Mouse (Mus musculus) A20 (cell line): Measurements from ENCODE around the gene Bnipl.
A peak's percentile ranks its signal among the peaks of the same experiment; 100 is the strongest.

Source experiments
- DNase-seq: peaks from one replicate; pipeline ENCODE4 v3.0.0-alpha.2; 2011; ENCODE audit warnings: low read depth, low spot score

Bnipl gene

DNA sequence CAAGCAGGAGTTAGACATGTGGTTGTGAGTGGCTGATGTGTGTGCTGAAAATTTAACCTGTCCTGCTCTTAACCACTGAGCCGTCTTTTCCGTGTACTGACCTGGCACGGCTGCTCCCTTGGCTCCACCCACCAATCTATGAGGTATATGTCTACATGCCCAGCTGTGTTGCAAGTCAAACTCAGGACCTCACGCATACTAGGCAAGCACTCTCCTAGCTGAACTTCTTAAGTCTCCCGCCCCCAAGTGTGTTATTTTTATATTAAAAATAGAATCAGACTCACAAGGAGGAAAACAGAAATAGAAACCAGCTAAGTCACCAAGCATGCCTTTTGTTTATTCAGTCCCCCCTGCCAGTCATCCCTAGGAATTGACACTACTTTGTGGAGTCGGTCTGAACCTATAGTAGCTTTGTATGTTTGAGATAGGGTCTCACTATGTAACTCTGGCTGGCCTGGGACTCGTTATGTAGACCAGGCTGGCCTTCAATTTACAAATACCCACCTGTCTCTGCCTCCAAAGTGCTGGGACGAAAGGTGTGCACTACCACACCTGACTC, 13.4 kb downstream of the Bnipl start:
- no peak for DNase-seq

DNA sequence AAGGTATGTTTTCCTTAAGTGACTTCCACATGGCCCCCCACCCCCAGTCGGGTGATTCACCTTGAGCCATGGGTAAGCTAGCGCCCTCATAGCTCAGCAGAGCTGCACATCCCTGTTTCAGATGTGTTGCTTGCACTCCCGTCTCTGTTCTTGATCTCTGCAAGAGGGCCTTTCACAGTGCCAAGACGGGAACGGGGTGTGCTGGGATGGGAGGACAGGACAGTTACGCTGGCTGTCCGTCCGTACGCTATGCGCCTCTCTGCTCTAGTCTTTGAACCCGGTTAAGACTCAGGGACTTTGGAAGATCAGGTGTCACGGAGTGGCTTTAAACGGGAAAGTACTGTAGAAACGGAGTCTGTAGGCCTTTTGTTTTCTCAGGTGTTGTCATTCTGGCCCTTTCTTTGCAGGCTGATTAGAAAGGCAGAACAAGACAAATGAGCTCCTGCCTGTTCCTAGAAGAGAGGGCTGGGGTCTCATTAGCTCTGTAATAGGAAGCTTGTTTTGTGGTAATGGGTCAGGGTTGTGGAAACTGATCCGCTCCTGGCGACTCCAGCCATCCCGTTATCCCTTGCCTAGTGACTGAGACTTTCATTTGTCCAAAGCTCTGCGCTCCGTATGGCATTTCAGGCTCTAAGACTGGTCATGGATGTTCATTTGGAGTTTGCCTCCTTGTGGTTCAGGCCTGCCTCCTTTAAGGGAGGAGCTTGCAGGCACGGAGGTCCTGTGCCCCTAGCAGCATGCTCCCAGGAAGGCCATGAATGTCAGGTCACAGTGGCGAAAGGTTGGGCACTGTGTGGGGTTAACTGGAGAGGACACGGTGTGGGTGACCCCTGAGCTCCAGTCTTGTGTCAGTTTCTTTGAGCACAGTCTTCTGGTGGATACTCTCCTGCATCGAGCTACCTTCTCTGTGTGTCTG, 15.3 kb downstream of the Bnipl start:
- no peak for DNase-seq

DNA sequence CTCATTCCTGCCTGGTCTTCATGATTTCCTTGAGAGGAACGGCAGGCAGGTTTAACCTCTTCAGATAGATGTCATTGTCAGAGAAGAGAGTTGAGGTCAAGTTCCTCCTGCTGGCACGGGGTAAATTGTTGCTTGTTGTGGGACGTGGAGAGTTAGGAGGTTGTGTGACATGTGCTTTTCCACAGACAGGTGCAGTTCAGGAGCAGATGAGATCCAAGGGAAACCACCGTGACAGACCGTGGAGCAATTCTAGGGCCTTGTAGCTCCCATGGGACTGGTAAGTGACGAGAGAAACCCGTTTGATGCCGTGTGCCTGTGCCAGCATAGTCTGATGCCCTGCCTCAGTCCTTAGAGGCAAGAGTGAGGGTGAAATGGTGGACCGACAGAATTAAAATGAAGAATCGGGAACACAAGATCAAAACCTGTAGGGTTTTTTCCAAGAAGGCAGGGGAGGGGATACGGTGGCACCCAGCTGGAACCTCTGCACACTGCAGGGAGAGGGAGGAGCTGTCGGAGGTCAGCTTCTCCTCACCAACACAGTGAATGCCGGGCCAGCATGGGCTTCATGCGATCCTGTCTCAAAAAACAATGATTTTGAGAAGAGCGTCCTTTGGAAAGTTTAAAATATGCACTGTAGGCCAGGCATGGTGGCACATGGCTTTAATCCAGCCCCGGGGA, 17.6 kb downstream of the Bnipl start:
- no peak for DNase-seq

DNA sequence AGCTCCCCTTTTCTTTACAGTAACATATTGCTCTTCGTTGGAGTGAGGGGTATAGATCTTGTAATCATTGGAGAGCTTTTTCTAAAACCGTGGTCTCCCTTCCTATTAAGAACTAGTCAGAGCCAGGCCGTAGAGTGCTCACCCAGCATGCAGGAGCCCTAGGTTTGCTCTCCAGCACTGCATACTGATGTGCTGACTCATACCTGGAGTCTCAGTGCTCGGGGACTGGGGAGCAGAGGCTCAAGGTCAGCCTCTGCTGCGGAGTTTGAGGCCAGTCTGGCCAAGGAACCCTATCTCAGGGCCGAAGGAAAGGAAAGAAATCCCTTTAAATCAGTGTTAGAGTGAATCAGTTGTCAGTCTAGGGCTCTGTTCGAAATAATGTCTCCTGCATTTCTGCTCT, 18.2 kb downstream of the Bnipl start:
- DNase-seq: no peak

DNA sequence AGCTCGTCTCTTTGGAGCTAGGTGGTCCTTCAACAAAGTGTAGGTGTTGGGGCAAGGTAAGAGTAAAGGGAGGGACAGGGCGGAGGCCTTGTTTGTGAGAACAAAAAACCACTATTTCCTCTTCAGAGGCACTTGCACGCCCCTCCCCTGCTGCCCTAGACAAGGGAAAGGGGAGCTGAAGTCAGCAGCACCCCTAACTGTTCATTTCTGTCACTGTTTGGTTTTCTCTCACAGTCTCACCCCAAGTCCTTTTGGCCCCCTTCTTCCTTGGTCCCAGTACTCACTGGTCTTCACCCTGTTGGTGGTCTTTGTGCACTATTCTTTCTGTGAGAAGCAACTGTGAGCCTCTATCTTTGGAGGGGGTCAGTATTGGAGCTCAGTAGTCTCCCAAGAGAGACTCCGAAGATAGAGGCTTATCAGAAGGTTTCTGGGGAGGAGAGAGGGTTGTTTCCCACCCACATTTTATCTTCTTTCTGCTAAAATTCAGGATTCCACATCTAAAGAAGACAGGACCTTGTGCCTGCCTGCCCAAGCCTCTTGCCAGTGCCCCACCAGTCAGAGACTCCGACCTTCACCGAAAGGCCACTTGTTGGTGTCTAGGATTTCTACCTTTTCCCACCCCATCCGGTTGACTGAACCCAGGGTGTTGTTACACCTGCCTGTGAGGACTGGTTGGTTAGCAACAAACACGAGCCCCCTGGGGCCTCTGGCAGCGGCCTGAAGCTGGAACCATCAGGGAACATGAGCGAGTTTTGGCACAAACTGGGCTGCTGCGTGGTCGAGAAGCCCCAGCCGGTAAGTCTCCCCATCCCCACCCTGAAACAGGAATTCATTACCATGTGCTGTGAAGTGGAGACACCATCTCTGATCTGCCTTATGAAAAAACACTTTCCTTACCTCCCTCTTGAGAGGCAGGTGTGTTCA, 19.4 kb downstream of the Bnipl start, which contains the start of gene Mllt11:
TSS of gene Mllt11 (minus strand) at position 874 of the 924 bp plus-strand sequence.
- peak; percentile 53 for DNase-seq

DNA sequence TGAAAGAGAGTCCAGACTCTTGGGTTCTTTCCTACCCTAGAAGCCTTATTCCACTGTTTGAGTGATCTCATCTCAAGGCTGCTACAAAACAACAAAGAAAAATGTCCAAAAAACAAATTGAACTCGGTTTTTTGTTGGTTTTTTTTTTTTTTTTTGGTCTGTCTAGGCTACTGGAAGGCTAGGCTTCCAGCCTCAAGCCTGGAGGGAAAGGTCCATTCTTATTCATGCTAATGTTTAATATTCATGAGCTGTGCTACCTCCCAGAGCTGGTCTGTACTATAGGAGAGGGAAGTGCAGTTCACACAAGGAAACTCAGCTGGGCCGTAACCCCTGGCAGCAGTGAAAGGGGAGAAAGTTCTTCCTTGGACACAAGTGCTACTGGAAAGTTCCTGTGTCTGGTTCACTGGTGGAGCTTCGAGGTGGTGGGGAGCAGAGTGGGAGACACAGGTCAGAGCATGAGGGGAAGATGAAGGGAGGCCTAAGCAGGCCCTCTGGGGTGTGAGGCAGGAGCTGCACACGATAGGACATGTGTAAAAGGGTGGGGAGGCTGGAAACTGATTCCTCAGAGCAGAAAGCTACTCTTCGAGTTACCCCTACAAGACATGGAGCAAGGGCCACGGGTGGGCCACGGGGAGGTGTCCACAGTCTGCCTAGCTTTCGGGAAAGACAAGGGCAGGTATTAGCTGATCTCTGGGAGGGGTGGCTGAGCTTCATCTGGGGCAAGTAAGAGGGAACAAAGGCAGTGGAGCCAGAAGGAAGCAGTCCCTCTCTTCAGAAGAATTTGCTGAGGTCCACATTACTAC, 20.3 kb downstream of the Bnipl start:
- peak; percentile 56 for DNase-seq

DNA sequence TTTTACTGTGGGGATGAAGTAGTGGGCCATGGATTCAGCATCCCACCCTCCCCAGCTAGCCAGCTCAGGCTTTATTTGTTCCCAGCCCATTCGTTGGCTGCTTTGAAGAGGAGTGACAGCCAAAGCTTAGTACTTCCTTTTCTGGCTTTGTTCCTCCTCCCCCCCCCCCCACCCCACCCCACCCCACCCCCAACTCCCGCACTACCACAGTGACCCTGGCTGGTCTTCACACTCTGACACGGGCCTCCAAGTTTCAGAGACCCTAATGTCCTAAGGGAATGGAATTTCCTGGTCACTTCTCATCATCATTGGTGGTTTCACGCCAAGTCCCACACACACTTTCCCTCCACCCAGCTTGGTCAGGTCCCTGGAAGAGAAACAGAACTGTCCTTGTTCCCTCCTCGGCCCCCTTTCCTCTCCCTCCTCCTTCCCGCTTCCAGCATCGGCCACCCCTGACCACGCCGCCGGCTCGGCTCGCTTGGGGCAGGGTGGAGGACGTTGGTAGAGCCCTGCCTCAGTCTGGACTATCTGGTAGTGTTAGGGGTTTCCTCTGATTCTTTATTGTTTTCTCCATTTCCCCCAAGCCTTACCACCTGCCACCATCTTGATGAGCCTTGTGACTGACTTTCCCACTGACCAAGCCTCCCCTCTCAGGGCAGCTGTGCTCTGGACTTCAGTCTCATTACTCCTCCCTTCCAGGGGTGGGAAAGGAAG, 21.1 kb downstream of the Bnipl start:
- DNase-seq: peak; percentile 77

DNA sequence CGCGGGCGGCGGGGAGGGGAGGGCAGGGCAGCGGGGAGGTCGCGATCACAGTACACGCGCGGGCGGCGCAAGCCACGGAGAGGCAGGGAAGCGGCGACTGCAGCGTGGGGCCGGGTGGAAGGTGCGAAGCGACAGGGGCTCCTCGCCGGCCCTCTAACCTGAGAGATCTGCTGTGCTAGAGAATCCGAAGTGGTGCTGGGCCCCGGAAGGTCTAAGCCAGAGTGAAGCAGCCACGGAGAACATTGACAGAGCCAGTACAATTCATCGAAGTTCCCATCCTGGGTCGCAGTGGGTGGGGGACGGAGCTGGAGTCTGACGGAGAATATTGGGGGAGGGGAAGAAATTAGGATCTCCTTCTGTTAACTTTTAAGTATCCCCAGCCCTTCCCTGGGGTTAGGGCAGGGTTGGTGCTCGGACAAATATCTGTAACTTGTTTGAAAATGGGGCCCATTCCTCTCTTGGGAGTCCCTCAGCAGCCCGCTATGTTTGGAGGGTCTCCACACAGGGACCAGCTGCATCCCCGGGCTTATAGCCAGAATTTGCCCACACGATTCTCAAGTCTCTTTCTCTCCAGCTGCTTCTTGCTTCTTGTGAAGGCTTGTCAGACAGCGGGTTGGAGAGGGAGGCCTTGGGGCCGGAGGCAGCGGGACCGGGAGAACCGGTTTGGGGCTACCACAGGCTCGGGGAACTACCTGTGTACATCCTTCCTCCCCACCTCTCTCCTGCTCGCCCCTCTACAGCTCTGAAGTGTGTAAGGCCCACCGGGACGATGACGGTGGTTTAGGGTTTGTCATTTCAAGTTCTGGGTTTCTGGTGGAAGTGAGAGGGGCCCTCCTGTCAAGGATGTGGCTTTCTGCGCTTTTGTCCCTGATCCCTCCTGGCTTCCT, 21.9 kb downstream of the Bnipl start:
- peak; percentile 74 for DNase-seq

DNA sequence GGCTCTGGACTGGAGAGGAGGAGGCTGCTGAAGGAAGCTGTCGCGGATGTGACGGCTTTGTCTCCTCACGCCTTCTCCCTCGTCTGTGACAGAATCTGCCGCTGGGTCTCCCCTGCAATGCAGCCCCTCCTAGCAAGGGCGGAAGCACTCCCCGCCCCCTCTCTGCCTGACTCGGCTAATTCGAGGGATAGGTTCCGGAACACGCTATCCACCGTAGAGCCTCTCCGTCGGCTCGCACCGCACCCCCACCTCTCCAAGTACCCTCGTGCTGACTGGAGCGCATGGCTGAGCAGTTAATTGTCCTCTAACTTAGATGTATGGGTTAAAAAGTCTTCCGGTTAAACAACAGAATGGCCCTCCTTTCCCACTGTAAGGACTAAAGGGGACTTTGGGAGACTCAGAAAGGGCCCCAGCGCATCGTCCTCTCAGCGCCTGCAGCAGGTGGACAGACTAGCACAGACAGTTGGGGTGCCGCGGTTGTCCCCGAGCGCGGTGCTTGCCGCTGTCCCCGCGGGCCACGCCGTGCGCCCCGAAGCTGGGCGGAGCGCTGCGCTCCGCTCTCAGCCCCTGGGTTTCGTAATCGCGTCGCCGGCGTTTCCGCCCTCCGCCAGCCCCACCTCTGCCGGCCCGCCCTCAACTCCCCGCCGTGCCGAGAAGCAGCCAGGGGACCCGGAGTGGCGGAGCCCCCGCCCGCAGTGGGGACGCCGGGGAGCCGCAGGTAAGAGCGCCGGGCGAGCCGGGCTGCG, 22.7 kb downstream of the Bnipl start, which contains the start of gene Cdc42se1:
TSS of gene Cdc42se1 (plus strand) at position 585 of the 746 bp plus-strand sequence.
- DNase-seq: peak; percentile 94

DNA sequence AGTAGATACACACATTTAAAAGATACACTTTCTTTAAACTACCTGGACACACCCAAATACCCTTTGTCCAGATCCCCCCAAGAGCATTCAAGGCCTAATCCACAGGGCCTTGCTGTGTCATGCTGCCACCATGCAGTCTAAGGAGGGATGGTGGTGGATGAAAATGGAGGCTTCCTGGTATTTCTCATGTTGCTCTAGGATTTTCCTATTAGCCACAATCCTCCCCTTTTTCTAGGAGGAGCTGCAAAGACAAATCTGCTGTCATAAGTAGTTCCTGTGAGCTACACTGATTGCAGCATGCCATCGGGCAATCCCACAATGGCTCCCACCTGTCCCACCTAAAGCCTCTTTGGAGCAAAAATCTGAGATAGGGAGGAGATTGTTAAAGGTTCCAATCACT, 23.8 kb downstream of the Bnipl start:
- peak; percentile 46 for DNase-seq

DNA sequence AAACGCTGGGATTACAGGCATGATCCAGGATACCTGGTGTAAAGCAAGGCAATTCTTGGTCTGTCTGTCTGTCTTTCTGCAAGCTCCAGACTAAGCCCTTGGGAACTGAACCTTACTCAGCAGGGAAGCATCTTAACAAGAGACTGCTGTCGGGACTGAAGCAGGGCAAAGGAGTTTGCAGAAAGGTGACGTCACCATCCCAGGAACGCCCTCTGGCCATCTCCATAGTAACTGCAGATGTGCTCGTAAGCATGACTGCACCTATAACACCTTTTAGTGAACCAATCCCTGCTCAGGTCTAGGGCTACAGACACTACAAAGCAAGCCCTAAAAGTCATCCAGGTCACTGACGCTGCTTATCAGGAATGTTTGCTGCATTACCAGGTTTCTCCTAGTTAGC, 26.7 kb downstream of the Bnipl start:
- DNase-seq: no peak

DNA sequence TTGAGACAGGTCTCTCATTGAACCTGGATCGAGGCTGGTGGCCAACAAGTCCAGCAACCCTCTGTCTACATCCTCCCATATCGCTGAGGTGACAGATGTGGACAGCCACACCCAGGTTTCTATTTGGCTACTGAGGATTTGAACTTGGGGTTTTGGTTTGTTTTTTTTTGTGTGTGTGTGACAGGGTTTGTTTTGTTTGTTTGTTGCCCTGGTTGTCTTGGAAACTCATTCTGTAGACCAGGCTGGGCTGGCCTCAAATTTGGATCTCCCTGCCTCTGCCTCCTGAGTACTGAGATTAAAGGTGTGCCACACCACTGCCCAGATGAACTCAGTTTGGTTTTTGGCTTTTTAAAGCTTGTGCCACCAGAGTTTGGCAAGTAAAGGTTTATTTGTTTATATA, 28.0 kb downstream of the Bnipl start:
- DNase-seq: no peak

DNA sequence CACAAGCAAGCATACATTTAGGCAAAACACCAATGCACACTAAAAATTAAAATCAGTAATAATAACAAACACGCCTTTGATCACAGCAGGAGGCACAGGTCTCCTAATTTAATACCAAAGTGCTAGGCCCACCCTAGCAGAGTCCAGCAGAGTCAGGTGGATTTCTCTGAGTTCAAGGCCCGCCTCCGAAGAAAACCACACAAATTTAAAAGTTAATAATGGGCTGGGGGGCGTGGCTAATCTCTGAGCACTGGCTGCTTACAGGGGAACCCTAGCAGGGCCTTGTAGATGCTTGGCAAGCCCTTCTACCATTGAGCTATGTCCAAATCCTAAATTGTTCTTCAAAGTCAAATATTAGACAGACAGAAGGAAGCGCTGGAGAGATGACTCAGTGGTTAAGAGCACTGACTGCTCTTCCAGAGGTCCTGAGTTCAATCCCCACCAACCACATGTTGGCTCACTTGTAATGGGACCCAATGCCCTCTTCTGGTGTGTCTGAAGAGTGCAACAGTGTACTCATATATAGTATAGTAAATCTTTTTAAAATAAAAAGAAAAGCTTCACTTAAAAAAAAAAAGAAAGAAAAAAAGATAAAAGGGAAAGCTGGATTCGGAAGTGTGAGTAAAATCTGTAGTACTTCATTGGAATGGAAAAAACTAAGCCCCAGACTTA, 32.4 kb downstream of the Bnipl start:
- peak; percentile 94 for DNase-seq

DNA sequence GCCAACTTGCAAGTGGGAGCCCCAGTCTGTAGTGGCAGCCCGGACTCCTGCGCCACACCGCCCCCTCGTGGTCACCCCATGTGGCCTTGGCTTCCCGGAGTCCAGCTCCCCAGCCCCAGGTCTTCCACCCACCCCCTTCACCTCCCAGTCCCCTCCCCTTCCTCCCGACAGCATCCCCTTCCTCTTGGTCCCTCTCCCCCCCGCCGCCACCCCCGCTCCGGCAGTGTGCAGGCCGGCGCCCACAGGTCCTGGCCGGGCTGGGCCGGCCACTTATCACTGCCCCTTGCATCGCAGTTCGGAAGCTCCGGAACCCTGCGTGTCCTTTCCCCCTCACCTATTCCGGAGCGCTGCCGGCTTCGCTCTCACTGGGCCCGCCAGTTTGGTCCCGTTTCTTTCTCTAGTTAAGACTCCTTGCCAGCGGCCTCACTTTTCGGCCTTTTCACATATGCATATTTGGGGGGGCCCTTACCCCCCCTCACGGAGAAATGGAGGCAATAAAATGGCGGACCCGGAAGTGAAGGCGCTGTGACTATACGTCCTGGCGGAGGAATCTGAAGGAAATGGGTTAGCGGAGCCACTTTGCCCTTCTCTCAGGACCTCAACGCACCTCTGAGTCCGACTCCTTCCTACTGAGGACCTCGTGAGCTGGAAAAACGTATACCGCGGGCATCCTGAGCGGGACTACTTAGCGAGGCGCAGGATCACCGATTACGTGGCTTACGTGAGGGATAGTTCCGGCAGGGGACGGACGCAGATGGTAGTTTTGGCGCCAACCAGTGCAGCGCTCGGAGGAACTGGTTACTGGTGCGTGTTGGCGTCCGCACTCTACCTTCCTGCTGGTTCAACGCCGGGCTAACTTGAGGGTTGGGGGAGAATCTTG, 33.5 kb downstream of the Bnipl start, which contains the start of gene Gabpb2:
TSS of gene Gabpb2 (minus strand) at position 662 of the 880 bp plus-strand sequence.
- DNase-seq: peak; percentile 99

DNA sequence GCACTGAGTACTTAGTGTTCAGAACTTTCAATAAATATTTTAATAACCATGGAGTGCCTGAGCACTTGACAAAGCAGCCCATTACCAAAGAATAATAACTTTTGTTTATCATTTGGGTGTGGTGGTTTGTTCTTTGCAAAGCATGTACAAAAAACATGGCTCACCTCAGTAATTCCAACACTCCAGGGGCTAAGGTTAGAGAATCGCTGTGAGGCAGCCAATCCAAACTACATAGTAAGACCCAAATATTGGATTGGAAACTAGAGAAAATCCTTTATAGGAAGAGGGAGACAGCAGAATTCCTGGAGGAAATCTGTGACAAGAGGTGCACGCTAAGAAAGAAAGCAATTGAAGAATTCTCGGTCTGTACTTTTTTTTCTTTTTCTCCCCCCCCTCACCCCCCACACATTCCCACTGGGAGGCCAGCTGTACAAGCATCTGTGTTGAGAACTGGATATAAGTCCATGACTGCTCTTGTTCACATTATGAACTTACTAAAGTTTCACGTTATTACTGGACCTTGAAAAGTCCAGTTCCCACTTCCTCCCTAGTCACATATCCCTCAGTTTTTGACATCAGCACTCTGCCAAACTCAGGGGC, 34.2 kb downstream of the Bnipl start:
- DNase-seq: no peak

DNA sequence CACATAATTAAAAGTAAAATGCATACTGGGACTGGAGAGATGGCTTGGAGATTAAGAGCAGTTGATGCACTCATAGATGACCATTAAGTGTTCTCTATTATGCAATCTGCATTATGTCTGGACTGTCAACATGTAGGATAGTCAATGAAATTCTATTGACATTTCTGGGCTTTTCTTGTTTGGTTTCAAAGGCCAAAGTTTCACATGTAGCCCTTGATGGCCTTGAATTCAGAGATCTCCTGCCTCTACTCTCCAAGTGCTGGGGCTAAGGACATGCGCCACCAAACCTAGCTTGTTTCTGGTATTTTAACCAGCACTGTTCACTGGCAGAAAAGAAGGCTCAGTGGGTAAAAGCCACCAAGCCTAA, 37.4 kb downstream of the Bnipl start:
- no peak for DNase-seq
